Mouse (Mus musculus): ENCODE results near the gene Ntng1.

DNA sequence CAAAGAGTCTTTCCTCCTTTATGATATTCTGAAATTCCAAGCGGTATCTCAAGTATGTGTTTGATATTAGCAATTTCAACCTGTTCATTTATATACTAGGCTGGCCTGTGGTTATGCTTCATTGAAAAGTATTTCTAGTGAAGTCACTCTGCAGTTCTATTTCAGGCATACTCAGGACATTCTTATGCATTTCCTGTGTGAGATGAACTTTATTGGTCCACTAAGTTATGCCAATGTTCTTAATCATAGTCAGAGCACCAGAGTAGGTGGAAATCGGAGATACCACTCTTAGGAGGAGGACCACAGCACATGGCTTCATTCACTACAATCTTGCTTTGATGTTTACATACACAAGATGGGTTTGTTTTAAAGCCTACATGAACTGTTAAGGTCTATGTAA is 99.6 kb downstream of the Ntng1 start:
- TF ChIP-seq CTCF (IDR thresholded peaks at IDR 0.05) (no peak), POLR2A (IDR thresholded peaks at IDR 0.05; ENCODE audit: insufficient read depth, low read depth, low read length) (no peak), EP300 (IDR thresholded peaks at IDR 0.05; ENCODE audit: insufficient read depth, low read depth, low read length) (no peak)

All from heart, adult 2 months (tissue).